Mouse (Mus musculus) CH12.LX (cell line): ENCODE measurements around the gene Tmx1.

Source experiments
- IRF4 ChIP-seq: IDR thresholded peaks from 2 replicates; pipeline ENCODE4 v1.6.1; 2014; ENCODE audit warnings: low read depth, mild to moderate bottlenecking, inconsistent platforms, low read length, improper control_type of control experiment
- KAT2A ChIP-seq: IDR thresholded peaks from 2 replicates; pipeline ENCODE4 v1.6.1; 2012; ENCODE audit warnings: low read length, improper control_type of control experiment, inconsistent platforms; ENCODE audit not compliant: insufficient replicate concordance
- POLR2A ChIP-seq: IDR thresholded peaks from 2 replicates; pipeline ENCODE4 v1.6.1; 2011; ENCODE audit warnings: low read depth, mild to moderate bottlenecking, improper control_type of control experiment, low read length

GRCm38 (mm10) chr12:70505971-70506370 is 53.1 kb downstream of the Tmx1 start:
- no peak for TF ChIP-seq POLR2A
- no peak for TF ChIP-seq KAT2A
- TF ChIP-seq IRF4 = no peak
